Mouse (Mus musculus): ENCODE data around the gene Ndufs2. TPM values are rescaled to one million over a fixed set of nuclear protein-coding genes. Genes with fewer than 3 reads are reported as not detected.

Ndufs2 gene
- polyA plus RNA-seq, 1 experiment from 2014 or later, result 254 TPM

DNA sequence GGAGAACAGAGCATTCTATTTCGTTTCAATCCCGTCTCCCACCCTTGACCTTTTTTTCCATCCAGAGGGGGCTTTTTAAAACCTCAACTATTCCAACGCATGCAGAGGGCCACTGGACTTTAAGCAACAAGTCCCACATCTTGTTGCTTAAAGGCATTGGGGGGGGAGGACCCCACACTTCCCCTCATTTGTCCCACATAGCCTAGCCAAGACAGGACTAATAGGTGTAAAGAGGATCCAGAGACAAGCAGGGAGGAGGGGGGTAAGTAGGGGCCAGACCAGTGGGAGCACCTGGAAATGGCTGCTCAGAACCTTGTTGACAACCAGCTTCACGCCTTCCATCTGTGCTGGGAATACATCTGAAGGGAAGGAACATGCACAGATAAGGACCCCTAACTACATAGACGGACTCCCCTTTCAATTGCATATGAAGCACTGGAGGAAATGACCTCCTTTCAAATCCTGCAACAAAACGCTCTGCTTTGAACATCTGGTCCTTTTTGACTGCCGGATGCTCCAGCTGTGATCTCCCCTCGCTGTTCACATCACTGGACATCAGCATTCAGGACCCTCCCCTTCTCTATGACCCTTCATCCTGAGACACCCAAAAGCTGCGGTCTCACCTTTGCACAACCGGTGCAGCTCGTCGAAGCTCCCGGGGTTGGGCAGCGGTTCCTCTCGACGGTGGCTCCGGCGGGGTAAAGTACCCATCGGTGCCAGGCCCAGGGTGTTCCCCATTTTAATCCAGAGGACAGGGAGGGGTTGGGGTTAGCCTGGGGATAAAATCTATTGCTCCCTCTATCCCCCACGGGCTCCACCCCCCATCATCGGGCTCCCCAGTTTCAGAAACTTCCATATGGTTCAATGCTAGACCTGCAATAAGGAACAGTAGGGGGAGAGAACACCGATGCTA is 29.7 kb downstream of the Ndufs2 start:
- Histone ChIP-seq H3K4me3 (peak overlapping the region; percentile 66), H3K4me1 (peaks cover 11% of the 10 kb centered on the region)
- ATAC-seq (ENCODE audit: low FRiP score, low read depth), result no peak

DNA sequence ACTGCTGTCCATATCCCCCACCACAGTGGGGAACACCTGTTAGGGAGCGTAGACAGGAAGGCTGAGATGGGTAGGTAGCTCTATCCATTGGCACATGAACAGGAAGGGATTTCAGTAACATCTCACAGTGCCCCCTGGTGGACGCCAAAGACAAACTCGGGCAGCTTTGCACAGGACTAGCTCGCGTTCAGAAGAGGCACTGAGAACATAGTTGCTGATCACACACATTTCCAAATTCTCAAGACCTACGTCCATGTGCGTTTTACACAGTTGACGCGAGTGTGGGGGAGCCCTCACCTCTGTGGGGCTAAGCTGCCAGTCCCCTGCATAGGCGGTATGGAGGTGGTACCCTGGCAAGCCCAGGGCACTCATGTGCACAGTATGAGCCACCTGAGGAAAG is 30.3 kb downstream of the Ndufs2 start:
- H3K27ac ChIP-seq, result no peak overlapping the region
- peaks cover 25% of the 10 kb centered on the region for H3K36me3 ChIP-seq
- no peaks in the 10 kb centered on the region for H3K27me3 ChIP-seq
- peaks cover 11% of the 10 kb centered on the region for H3K4me1 ChIP-seq
- no peaks in the 10 kb centered on the region for H3K9me3 ChIP-seq
- ATAC-seq (ENCODE audit: low FRiP score, low read depth), result no peak
- WGBS, result 8% methylated on average over 10 of the region's 10 CpGs
- peak overlapping the region; percentile 66 for H3K4me3 ChIP-seq
- 0 out of 2 replicates have a peak overlapping the region, but pooled peaks have one; percentile 31 for H3K9ac ChIP-seq
- H3K4me2 ChIP-seq (replicated peaks), result peak overlapping the region; percentile 84

More for the DNA sequence above, 29.7 kb downstream of the Ndufs2 start:
- peak overlapping the region; percentile 67 for H3K9ac ChIP-seq
- H3K36me3 ChIP-seq, result peaks cover 25% of the 10 kb centered on the region
- H3K27me3 ChIP-seq, result no peaks in the 10 kb centered on the region
- H3K9me3 ChIP-seq, result no peaks in the 10 kb centered on the region
- H3K27ac ChIP-seq, result 0 out of 2 replicates have a peak overlapping the region, but pooled peaks have one; percentile 10
- peak overlapping the region; percentile 84 for H3K4me2 ChIP-seq (replicated peaks)
- WGBS, result 7% methylated on average over 22 of the region's 22 CpGs

DNA sequence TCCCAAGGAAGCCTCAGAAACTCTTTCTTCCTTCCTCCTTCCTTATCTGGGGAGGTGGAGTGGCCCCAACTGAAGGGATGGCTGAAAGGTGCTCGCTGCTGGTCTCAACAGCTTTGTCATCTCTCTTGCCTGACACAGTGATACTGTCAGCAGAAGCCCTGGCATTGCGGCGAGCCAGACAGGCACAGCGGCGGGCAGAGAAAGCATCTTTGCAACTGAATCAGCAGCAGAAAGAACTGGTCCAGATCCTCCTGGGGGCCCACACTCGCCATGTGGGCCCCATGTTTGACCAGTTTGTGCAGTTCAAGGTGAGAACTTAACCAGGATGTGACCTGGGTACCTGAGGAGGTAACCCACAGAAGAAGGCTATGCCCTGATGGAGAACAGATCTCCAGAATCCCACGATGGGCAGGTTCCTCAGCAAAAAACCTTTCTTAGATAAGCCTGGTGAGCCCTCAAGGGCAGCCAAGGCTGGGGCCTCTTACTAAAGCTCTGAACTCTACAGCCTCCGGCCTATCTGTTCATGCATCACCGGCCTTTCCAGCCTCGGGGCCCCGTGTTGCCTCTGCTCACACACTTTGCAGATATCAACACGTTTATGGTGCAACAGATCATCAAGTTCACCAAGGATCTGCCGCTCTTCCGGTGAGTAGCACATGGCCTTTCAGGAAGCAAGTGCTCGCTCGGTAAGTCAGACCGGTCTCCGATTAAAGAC is 34.8 kb downstream of the Ndufs2 start:
- H3K4me2 ChIP-seq (replicated peaks), result no peak overlapping the region
- H3K27ac ChIP-seq, result no peak overlapping the region
- 90% methylated on average over 18 of the region's 18 CpGs for WGBS
- ATAC-seq (ENCODE audit: low FRiP score, low read depth), result no peak
- H3K9ac ChIP-seq, result no peak overlapping the region
- H3K27me3 ChIP-seq, result no peaks in the 10 kb centered on the region
- no peak overlapping the region for H3K4me3 ChIP-seq
- no peaks in the 10 kb centered on the region for H3K9me3 ChIP-seq
- H3K36me3 ChIP-seq, result peaks cover 25% of the 10 kb centered on the region
- peaks cover 6% of the 10 kb centered on the region for H3K4me1 ChIP-seq

DNA sequence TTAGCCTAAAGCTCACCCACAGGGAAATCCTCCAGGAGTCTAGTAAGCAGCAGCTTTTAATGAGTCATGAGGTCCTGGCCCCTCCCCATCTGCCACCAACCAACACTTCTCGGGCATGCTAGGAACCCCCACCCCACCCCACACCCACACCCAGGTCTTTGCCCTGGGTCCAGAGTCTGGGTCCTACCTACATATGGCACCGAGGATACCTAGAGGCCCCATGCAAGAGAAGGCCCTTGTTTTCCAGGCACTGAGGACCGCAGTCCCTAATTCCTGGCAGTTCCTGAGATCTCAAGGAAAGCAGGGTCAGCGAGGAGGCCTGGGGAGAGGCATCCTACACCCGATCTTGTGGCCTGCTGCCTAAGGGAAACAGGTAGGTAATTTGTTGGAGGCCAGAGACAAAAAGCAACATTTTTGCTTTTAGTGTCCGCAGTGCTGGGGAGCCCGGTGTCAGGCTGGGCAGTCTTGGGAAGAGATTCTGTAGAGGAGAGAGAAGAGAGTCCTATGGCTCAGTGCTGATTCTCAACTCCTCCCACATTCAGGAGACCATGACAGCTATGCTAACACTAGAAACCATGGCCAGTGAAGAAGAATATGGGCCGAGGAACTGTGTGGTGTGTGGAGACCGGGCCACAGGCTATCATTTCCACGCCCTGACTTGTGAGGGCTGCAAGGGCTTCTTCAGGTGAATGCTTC is 37.2 kb downstream of the Ndufs2 start, which contains the start of gene Nr1i3:
Gene Nr1i3 (plus strand): TSS at position 170 of the 696 bp plus-strand sequence.
- Histone ChIP-seq H3K4me2 (replicated peaks) (no peak within 1 kb of the TSS), H3K27me3 (no peaks in the 10 kb centered on the region), H3K9me3 (no peaks in the 10 kb centered on the region), H3K4me3 (no peak within 1 kb of the TSS), H3K9ac (no peak within 1 kb of the TSS), H3K27ac (no peak within 1 kb of the TSS), H3K4me1 (no peaks in the 10 kb centered on the region), H3K36me3 (peaks cover 11% of the 10 kb centered on the region)
- no peak for ATAC-seq (ENCODE audit: low FRiP score, low read depth)
- 69% methylated on average over 10 of the region's 10 CpGs for WGBS

DNA sequence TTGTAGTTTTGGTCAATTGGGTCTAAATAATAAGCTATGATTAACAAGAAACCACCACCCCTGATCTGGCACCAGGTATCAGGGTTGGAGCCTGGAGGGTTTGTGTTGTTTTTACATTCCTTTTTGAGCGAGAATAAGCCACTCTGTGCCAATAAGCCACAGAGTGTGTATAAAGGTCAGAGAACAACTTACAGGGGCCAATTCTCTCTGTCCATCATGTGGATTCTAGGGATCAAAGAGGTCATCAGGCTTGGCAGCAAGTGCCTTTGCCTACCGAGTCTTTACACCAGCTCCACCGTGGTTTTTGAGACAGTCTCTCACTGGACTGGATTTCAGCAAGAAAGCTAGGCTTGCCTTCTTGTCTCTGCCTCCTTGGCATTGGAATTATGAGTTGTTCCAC is 38.3 kb downstream of the Ndufs2 start:
- Histone ChIP-seq H3K9ac (no peak overlapping the region), H3K4me3 (no peak overlapping the region), H3K4me1 (no peaks in the 10 kb centered on the region), H3K27me3 (no peaks in the 10 kb centered on the region), H3K27ac (no peak overlapping the region), H3K9me3 (no peaks in the 10 kb centered on the region), H3K36me3 (peaks cover 4% of the 10 kb centered on the region), H3K4me2 (replicated peaks) (no peak overlapping the region)
- 58% methylated on average over 3 of the region's 3 CpGs for WGBS
- no peak for ATAC-seq (ENCODE audit: low FRiP score, low read depth)

DNA sequence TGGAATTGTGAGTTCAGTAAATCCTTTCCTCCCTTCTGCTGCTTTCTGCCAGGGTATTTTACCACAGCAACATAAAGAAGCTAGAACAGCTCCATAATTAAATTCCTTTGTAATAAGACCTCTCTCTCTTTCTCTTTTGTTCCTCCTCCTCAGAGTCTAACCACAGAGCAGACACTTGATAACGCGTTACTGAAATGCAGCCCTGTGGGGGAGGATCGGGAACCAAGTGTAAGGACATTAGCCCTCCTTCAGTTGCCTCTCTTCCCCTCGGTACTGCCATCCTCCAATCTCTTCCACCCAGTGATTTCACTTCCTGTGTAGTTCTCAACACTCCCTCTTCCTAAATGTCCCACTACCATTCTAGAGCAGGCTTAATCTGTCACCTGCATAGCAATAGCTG is 41.8 kb downstream of the Ndufs2 start:
- no peaks in the 10 kb centered on the region for H3K4me1 ChIP-seq
- 29% methylated on average over 4 of the region's 4 CpGs for WGBS
- H3K4me2 ChIP-seq (replicated peaks), result no peak overlapping the region
- H3K27me3 ChIP-seq, result peaks cover 6% of the 10 kb centered on the region; the same call in 1 of the 2 replicates
- H3K27ac ChIP-seq, result no peak overlapping the region
- H3K9ac ChIP-seq, result no peak overlapping the region
- ATAC-seq (ENCODE audit: low FRiP score, low read depth), result no peak
- no peak overlapping the region for H3K4me3 ChIP-seq
- no peaks in the 10 kb centered on the region for H3K9me3 ChIP-seq
- no peaks in the 10 kb centered on the region for H3K36me3 ChIP-seq

DNA sequence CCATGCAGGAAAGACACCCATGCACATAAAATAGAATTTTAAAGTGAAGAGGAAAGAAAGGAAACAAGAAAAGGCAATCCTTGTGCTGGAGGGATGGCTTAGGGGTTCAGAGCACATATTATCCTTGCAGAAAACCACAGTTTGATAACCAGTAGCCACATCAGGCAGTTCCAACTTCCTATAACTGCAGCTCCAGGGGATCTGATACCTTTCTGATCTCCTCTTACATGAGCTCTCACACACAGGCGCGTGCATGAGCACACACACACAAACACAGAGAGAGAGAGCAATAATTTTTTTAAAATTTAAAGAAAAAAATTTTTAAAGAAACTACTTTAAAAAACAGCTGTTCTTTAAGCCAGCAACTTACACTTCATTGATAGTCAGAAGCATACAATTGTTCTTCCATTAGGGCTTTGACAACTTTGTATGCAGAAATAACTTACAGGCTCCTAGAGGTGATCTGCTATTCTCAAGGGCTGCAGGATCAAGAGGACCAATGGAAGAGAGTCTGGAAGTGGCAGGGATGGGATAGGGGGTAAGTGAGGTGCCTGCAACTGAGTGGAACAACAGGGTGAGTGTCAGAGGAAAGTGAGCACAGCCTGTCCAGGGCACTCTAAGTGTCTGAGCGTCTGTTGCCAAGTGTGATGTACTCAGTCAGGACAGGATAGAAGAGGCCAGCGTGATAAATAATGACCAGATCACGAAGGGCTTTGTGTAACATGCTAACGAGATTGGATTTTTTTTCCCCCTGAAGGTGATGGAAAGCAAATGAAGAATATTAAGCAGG is 45.3 kb downstream of the Ndufs2 start:
- H3K9ac ChIP-seq, result no peak overlapping the region
- no peaks in the 10 kb centered on the region for H3K4me1 ChIP-seq
- no peak overlapping the region for H3K4me2 ChIP-seq (replicated peaks)
- peaks cover 6% of the 10 kb centered on the region; the same call in 1 of the 2 replicates for H3K27me3 ChIP-seq
- no peak overlapping the region for H3K27ac ChIP-seq
- no peaks in the 10 kb centered on the region for H3K9me3 ChIP-seq
- H3K4me3 ChIP-seq, result no peak overlapping the region
- no peak for ATAC-seq (ENCODE audit: low FRiP score, low read depth)
- no peaks in the 10 kb centered on the region for H3K36me3 ChIP-seq
- WGBS, result 73% methylated on average over 6 of the region's 6 CpGs

DNA sequence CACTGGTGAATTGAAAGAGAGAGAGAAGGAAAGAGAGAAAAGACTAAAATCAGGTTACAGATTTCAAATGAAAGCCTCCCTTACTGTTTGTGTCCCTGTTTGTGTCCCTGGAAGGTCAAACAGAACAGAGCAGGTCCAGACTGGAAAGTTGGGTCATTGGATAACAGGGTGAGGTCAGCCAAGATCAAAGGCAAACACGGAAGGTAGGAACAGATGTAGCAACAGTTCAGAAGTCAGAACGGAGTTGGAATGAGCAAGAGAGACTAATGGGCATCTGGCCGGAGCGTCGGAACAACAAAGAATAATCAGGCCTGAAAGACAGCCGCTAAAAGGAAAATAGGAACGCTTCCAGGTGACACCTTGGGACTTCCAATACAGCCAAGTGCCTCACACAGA is 46.9 kb downstream of the Ndufs2 start:
- Histone ChIP-seq H3K27ac (no peak overlapping the region), H3K9ac (no peak overlapping the region), H3K4me2 (replicated peaks) (no peak overlapping the region), H3K36me3 (no peaks in the 10 kb centered on the region), H3K4me3 (no peak overlapping the region), H3K27me3 (peaks cover 6% of the 10 kb centered on the region; the same call in 1 of the 2 replicates), H3K4me1 (no peaks in the 10 kb centered on the region), H3K9me3 (no peaks in the 10 kb centered on the region)
- 24% methylated on average over 7 of the region's 7 CpGs for whole genome bisulfite sequencing
- ATAC-seq (ENCODE audit: low FRiP score, low read depth), result no peak

DNA sequence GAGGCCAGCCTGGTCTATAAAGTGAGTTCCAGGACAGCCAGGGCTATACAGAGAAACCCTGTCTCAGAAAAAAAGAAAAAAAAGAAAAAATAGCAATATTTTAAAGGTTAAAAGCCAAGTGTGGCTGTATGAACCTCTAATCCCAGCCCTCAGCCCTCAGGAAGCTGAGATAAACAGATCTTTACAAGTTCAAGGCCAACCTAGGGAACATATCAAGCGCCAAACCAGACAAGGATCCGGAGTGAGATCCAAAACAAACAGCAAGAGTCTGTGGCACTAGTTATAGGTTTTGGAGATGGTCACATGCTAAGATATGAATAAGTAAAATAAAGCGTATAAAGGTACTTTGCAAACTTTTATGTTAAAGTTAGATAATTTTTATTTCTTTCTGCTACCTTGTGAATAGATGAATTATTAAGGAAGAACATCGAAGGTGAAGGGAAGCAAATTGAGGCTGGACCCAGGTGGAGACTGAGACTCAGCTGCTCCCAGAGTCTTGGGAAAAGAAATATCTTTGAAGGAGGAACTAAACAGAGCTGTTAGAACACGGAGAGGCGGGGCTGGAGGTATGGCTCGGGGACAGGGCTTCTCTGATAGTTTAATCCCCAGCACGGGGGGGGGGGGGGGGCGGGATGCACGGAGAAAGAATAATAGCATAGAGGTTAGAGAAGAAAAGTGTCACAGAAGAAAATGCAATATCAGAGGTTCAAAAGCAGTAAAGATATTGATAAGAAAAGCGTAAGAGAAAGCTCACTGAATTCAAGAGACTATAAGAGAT is 47.5 kb downstream of the Ndufs2 start:
- ATAC-seq (ENCODE audit: low FRiP score, low read depth), result no peak

DNA sequence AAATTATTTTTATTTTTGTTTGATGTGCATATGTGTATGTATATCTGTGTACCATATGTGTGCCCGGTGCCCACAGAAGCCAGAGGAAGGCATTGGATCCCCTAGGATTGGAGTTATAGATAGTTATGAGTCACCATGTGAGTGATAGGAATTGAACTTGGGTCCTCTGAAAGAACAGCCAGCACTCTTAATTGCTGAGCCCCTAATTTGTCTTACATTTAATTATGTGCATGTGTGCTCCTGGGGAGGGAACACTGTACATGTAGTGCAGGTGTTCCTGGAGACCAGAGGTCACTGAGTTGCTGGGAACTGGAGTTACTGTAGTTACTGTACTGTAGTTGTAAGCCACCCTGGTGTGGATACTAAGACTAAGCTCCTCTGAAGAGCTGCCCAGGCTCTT is 50.4 kb downstream of the Ndufs2 start:
- H3K9me3 ChIP-seq, result no peaks in the 10 kb centered on the region
- H3K4me2 ChIP-seq (replicated peaks), result no peak overlapping the region
- H3K27me3 ChIP-seq, result peaks cover 31% of the 10 kb centered on the region
- H3K36me3 ChIP-seq, result no peaks in the 10 kb centered on the region
- 96% methylated on average over 1 of the region's 1 CpGs for WGBS
- peaks cover 6% of the 10 kb centered on the region for H3K4me1 ChIP-seq
- no peak overlapping the region for H3K9ac ChIP-seq
- H3K27ac ChIP-seq, result no peak overlapping the region
- ATAC-seq (ENCODE audit: low FRiP score, low read depth), result no peak
- H3K4me3 ChIP-seq, result no peak overlapping the region

More for the DNA sequence above, 47.5 kb downstream of the Ndufs2 start:
- no peak overlapping the region for H3K4me3 ChIP-seq
- WGBS, result 62% methylated on average over 10 of the region's 11 CpGs
- H3K27ac ChIP-seq, result no peak overlapping the region
- H3K9me3 ChIP-seq, result no peaks in the 10 kb centered on the region
- H3K36me3 ChIP-seq, result no peaks in the 10 kb centered on the region
- no peak overlapping the region for H3K4me2 ChIP-seq (replicated peaks)
- no peaks in the 10 kb centered on the region for H3K4me1 ChIP-seq
- H3K27me3 ChIP-seq, result peaks cover 6% of the 10 kb centered on the region; the same call in 1 of the 2 replicates
- no peak overlapping the region for H3K9ac ChIP-seq

DNA sequence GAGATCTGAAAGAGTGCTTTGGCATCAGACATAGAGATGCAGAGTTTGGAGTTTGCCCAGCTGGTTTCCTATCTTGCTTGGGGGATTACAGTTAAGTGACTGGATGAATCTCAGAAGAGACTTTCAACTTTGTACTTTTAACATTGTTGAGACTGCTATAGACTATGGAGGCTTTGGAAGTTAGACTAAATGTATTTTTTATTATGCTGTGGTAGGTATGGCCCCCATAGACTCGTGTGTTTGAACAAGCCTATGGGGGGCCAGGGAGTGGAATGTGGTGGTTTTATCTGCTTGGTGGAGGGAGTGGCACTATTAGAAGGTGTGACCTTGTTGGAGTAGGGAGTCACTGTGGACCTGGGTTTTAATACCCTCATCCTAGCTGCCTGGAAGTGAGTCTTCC is 51.7 kb downstream of the Ndufs2 start:
- ATAC-seq (ENCODE audit: low FRiP score, low read depth), result no peak
- H3K9me3 ChIP-seq, result no peaks in the 10 kb centered on the region
- peaks cover 39% of the 10 kb centered on the region for H3K27me3 ChIP-seq
- no peak overlapping the region for H3K9ac ChIP-seq
- 67% methylated on average over 1 of the region's 1 CpGs for WGBS
- H3K4me1 ChIP-seq, result peaks cover 14% of the 10 kb centered on the region
- no peaks in the 10 kb centered on the region for H3K36me3 ChIP-seq
- H3K27ac ChIP-seq, result no peak overlapping the region
- no peak overlapping the region for H3K4me2 ChIP-seq (replicated peaks)
- no peak overlapping the region for H3K4me3 ChIP-seq
